Mouse (Mus musculus) retina, embryonic 14.5 days (tissue): Measurements from ENCODE around the gene Rnf182.
A peak's percentile ranks its signal among the peaks of the same experiment; 100 is the strongest.

ENCODE experiments used
- DNase-seq: peaks from one replicate; pipeline ENCODE4 v3.0.0-alpha.2; 2015; ENCODE audit warnings: low spot score

Gene Rnf182

DNA sequence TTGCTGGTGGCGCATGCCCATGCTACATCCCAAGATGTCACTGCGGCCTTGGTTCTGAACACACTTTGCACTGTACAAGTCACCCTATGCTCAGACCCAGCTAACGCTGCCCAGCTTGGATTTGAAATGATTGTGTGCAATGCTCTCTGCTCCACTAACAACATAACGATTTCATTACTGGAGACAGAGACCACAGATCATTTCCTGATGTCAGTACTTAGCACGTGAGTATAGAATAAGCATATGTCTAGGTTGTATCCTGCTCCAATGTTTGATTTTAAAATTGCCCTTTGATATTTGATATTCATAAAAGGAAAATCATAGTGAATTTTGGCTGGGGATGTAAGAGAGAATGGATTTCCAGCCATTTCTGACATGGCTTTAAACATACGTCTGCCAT lies 3.5 kb upstream of the Rnf182 start:
- no peak for DNase-seq

DNA sequence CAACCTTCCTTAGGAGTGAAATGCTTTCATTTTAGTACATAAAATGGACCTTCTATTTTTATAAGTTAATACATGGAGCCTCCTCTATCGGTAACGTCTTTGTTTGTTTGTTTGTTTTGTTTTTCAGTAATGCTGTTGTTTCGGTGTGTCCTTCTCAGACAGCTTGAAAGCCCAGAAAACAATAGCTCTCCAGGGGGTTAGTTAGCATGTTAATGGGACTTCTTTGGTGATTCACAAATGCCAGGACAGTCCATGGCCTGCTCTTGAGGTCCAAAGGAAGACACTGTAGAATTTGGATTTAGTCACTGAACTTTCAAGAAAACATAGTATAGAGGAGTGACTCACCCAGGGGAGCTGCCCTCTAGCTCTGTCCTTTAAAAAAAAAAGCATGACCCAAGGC lies 843 bp upstream of the Rnf182 start:
- DNase-seq = no peak

DNA sequence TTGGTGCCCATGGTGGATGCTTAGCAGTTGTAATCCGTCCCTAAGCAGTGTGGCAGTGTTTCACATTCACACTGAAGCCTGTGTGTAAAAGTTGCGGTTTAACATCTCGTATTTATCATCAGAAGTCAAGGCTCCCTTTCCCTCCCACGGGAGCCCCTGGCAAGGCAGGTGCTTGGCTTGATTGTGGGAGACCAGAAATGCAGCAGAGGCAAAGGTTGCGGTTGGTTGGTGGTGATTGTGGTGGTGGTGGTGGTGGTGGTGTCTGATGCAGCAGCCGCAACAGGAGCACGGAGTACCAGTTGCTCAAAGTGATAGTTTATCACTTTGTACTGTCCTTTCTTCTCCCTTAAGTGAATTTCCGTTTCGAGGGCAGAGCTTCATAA lies 325 bp upstream of the Rnf182 start:
- peak; percentile 27 for DNase-seq

DNA sequence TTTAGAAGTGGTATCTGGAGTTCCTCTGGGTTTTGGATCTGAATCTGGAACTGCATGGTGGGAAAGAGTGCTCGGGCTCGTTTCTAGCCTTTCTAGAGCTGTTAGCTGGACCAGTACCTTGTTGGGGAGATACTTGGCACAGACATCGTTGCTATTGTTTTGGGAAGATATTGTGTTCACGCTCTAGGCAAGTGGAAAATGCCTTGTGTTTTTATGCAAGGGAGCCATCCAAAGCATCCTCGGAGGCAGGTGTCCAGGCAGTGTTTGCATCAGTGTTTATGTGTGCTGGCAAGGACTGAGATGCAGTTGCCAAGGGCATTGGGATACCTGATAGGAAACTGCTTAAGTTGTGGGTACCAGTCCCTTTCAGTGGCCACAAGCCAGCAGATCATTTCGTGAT lies 1.0 kb downstream of the Rnf182 start:
- no peak for DNase-seq

DNA sequence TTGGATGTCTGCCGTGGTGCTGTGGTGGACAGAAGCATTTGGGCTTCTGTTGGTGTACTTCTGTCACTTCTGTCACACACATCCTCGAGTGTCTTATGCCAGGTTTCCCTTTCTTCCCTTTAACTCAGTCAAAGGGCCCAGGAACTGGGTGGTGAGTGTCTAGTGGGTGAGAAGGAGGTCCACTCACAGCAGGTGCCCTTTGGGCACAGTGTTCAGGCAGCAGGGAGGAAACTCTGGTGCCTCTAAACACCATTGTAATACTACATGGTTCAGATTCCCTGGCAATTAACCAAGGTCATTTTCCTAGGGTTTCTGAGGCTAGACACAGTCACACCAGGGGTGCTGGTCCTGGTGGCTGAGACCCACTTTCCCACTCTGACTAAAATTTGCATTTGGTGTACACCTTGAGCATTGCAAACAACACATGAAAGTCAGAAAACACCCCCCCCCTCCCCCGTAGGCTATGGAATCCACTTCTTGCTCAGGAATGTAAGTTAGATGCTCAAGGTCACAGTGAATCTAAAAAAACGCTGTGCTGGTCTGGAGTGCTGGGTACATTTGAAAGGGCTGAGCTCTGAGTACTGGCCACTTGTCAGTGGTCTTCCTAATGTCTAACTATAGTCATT lies 4.2 kb downstream of the Rnf182 start:
- no peak for DNase-seq

DNA sequence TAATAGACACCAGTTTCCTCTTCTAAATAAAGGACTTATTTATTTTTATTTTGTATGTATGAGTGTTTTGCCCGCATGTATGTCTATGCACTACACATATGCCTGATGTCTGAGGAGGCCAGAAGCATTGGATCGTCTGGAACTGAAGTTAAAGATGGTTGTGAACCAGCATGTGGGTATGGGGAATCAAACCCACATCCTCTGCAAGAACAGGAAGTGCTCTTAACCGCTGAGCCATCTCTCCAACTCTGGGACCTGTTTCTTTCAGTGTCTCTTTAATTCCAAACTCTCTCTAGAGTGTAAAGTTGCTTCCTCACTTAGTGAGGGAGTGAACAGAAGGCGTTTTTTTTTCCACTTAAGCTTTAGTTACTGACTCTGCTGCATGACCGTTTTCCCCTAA lies 12.4 kb downstream of the Rnf182 start:
- DNase-seq = no peak

DNA sequence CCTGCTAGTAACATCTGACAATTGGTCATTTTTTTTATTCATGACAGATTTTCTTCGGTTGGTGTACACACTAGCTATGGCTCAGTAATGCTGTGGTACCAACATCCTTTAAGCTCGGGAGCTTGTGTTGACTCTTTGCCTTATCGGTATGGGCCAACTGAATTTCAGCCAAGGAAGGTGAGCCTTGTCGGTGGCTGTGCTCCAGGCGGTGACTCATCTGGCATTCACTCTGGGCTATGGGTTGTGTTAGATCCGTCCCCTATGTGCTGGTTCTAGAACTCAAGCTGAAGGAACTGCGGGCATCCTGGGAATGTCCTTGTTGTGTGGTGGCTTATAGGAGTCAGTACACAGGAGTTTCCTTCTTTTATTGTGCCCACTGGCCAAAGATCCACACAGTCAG lies 14.3 kb downstream of the Rnf182 start:
- no peak for DNase-seq

DNA sequence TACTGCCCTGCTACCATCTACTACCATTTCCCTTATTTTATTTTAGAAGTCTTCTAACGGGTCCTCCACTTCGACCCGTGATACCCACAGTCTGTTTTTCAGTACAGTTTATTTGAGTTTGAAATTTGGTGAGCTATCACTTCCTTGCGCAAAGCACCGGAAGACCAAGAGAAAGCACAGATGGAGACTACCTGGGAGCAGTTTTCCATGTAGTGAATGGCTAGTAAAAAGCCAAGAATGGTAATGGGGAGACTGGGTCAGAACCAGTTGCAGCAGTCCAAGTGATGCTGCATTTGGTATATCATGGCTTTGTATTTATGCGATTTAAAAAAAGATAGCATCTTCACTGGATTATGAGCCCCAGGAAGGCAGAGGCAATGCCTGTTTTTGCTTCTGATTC lies 15.8 kb downstream of the Rnf182 start:
- no peak for DNase-seq

DNA sequence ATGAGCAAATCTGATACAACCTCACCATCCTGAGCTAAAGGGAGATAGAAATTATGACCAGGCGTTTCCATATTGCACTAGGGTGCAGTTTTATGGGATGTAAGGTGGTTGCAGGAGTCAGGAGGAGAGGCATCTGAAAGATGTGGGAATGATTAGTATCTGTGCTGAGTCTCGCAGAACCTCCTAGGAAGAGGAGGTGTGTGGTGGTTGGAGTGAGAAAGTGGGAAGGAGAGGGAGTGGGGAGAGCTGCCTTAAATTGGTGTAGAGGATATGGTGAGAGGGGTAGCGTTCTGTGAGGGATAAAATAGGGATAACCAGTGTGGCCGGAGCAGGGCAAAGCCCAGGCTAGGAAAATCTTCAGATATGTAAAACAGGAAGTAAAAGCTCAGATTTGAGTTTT lies 17.5 kb downstream of the Rnf182 start:
- DNase-seq = no peak

DNA sequence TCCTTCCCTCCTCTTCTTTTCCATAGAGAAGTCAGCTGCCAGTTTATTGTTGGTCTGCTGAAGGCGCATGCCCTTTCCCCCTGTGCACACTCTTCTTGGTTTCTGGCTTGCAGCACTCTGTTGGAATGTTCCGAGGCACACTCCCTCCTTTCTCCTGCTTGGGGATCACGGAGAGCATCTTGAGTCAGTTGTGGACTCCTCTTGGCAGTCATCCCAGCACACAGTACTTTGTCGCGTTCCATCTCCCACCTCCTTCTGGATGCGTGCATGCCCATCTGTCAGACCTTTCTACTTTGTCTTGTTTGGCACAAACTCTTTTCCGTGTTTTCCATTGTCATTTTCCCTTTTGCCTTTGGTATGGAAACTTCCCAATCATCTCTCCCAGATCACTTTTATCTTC lies 22.2 kb downstream of the Rnf182 start:
- DNase-seq = no peak

DNA sequence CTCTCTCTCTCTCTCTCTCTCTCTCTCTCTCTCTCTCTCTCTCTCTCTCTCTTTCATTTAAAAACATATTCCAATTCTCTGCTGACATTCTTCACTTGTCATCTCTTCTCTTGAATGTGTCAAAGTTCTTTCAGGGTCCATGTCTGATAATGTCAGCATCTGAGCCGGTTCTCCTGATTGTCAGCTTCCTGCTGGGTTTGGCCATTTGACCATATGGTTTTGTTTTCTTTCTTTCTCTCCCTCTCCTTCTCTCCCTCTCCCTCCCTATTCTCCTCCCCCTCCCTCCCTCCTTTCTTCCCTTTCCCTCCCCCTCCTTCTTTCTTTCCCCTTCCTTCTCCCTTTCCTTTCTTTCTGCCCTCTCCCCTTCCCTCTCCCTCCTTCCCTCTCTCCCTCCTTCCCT lies 29.5 kb downstream of the Rnf182 start:
- no peak for DNase-seq

DNA sequence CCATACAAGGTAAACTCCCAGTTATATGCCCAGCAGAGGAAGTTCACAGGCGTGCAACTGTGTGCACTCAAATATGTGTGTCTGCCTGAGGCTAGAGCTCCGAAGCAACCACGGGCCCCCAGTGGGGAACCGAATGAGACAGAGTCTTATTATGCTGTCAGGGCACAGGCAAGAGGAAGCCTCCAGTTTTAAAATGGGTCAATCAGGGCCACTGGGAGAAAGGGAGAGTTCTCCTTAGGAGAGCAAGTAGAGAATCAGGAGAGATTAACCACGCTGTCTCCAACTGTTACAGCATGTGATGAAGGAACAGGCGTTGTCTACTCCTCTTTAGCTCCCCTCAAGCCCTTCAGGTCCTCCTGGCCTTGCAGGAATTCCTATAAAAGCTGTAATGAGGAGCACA lies 33.0 kb downstream of the Rnf182 start:
- DNase-seq = no peak

DNA sequence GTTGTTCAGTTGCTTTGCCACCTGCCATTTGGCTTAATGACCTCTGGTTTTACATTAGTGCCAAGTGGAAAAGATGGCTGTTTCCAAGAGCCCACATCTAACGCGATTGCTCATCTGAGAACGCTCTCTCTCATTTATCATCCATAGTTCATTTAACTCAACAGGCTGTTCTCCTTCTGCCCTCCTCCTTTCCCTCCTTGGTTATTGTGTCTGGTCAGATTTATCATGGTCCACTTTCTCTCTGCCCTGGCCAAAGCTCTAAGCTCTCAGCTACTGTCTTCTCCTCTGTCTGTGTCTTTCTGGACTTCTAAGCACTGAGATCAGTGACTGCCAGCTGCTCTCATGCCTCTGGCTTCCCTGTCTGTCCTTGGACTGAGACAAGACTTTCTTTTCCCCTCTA lies 35.8 kb downstream of the Rnf182 start:
- DNase-seq = peak; percentile 47

DNA sequence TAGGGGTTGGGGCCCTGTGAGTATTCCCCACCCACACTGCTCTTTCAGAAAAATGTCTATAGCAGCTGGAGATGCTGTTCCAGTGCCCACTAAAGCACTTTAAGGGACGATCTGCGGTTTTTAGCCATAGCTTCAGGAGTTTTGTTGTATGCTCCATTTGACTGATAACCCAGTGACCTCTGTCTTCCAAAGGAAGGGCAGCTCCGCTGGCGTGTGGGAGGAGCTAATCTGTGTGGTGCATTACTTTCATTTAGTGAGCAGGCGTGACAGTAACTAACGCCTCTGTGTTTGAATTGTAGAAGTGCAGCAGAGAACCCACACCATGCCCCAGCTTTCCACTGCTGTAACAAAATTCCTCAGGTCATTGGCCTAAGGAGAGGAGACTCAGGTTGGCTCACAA lies 38.6 kb downstream of the Rnf182 start:
- no peak for DNase-seq

DNA sequence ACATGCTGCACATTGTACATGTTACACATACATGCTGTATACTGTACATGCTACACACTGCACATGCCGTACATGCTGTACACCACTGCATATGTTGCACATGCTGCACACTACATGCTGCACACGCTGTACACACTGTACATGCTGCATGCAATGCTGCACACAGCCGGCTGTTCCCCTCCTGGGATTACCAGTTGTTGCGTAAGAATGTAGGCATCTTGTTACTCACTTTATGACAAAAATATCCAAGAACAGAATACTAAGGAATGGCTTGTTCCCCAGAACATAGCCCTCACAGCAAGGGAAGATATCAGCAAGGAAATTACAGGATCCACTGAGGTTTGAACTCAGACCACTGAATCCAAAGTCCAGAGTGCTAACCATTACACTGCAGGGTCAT lies 47.7 kb downstream of the Rnf182 start:
- DNase-seq = no peak

DNA sequence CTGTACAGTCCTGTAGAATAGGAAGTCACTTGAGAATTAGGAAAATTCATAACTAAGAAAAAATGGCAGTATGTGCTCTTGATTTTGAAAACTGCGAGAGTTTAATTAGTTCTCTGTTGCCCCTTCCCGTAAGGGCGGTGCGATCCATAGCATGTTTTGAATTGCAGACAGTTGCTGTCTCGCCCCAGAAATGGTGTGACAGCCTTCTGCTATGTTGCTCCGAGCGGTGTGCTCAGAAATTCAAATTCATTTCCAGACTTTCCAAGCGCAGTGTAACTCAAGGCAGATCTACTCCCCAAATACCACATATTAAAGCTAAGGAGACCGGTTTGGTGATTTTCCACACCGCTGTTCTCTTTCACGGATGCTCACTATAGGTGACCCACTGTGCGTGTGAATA lies 50.6 kb downstream of the Rnf182 start:
- no peak for DNase-seq

DNA sequence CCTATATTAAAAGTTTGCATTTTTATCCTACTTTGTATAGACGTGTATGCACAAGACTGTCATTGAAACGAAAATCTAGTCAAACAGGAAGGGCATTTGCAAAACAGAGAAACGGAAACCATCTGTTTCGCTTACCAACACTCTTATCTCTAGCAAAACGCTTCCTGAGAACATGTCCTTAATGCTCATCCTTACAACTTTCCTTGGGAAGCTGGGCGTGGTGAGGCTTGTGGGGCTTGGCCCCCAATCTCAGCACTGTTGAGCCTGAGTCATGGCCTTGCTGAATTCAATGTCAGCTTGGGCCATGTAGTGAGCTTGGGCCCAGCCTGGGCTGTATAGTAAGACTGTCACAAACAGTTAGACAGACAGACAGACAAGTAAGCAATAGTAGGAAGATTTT lies 51.4 kb downstream of the Rnf182 start:
- no peak for DNase-seq

DNA sequence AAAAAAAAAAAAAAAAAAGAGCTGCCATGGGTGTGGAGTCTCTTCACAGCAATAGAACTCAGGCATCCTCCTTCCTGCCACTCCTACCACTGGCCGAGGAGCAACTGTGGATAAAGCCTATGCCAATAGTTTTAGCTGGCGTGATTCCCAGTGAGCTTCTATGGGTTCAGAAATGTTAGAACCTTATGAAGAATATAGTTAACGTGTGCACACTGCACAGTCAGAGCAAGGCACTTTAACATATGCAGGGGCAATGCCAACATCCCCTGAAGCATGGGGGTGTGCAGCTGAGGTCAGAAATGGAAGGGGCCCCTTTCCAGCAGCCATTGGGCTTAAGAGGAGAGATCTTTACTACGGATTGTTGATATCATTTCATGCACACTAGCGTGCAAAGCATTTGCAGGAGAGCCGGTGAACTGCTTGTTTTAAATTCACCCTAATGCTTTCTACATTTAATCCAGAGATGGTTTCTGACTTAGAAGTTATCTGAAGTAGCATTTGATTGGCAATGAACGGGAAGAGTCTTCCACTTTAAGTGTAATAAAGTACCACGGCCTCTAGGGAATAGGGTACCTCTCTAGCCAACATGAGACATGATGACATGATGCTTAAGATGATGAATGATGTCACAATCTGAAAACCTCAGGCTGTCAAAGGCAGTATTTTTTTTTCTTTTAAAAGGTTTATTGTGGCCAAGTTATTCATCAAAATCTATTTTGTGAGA lies 61.8 kb downstream of the Rnf182 start:
- no peak for DNase-seq

DNA sequence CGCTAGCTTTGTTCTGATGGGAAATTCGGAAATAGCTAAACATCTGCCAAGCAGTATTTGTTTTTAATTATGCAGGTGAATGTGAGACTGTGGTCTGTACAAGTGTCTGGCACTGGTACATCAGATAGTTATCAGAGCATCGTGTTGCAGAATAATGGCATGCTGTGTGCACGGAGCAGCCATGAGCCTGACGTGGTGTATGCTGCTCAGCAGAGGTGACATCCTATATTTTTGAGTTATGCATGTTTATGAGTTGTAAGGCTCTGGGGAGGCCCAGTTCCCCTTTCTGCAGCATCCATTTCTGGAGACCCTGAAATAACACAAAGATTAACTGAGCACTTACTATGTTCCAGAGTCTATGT lies 62.4 kb downstream of the Rnf182 start:
- no peak for DNase-seq

DNA sequence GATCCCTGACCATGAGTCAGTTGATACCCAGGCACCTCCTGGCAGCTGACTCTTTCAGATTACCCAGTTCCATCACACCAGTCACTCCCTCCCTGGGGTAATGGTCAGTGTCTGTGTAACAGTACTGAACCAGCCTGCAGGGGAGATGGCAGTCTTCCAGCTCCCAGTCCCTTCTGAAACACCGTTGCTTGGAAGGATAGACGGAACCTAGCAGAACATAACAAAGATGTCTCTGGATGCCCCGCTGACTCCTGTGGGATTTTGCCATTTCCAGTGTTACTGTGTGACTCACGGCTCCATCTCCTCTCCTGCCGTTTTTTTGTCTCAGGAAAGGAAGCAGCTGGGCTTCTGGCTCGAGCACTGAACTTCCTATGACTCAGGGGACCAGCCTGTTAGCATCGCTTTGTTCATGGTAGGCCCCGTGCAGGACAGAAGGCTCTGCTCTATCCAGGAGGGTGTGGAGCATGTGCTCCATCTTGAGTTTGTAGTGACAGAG lies 69.0 kb downstream of the Rnf182 start:
- peak; percentile 12 for DNase-seq

DNA sequence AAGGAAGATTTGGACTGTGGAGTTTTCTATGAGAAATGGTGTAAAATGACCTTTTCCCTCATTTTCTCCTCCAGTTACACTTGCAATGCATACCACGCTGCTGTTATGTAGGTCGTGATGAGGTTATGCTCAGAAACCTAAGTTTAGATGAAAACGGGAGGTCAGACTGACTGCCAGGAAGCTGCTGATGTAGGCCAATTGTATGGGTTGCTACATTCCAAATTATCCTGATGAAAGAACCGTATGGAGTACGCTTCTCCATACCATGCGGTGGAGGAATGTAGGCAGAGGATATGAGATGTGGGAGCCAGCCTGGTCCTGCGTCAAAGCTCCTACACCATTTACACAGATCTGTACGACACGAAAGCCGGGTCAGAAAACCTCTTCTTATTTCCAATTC lies 72.6 kb downstream of the Rnf182 start:
- no peak for DNase-seq

DNA sequence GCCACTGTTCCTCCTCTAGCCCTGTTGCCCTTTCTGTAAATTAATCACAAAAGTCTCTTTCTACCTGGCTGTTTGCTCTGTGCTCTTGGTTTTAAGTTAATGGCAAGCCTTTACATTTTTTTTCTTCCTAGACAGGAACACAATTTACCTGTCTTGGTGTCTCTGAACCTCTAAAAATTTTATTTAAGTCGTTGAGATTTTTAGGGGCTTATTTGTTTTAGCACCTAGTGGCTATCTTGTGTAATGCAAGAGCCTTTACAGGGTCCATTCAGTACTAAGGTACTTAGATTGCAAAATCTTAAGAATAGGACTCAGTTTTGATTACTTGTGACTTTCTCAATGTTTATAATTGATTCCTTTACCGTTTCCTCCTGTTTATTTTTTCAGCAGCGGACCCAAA lies 76.2 kb downstream of the Rnf182 start:
- DNase-seq = peak; percentile 38

DNA sequence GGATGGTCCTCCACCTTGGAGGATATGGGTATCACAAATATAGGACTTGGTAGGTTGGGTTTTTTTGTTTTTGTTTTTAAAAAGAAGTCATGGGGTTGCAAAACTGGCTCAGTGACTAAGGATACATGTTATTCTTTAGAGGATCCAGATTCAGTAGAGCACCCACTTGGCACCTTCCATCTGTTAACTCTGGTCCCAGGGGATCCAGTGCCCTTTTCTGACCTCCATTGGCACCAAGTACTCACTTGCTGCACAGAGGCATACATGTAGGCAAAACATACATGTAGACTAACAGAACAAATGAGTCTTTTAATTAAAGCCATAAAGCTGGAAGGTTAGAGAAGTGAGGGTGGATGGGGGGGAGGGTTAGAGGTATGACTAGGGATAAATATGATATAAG lies 80.0 kb downstream of the Rnf182 start:
- DNase-seq = no peak

DNA sequence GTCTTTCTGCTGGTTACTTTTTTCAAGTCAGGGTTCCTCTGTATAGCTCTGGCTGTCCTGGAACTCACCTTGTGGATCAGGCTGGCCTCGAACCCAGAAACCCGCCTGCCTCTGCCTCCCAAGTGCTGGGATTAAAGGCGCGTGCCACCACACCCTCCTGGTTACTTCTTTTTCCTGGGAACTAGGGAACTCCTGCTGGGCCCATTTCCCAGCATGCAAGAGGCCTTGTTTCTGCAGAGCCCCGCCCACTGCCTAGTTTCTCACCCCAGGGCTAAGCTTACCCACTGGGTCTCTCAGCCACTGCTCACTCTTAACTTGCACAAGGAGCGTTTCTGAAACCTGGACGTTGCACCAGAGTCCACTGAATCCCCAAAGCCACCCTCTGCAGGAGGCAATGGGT lies 80.5 kb downstream of the Rnf182 start:
- no peak for DNase-seq
